Mouse (Mus musculus) brown adipose tissue, adult 24 weeks (tissue): Measurements from ENCODE around the gene Shisa5. TPM values are rescaled to one million over a fixed set of nuclear protein-coding genes. Genes with fewer than 3 reads are reported as not detected.
A peak's percentile ranks its signal among the peaks of the same experiment; 100 is the strongest.

Experiments used
- H3K27ac ChIP-seq: fragments of 200-500 bp; replicated peaks from 2 replicates; pipeline ENCODE4 v1.5.1; 2012; ENCODE audit warnings: low read depth, mild to moderate bottlenecking, low read length
- H3K4me1 ChIP-seq: fragments of 200-500 bp; 2 replicates; pipeline ENCODE4 v1.6.1; 2012; ENCODE audit warnings: low read length, mixed read lengths; ENCODE audit not compliant: control insufficient read depth, insufficient read depth, insufficient read length
- H3K4me3 ChIP-seq: fragments of 200-500 bp; 2 replicates; pipeline ENCODE4 v1.5.1; 2012; ENCODE audit warnings: low read depth, mild to moderate bottlenecking, low read length, moderate library complexity; ENCODE audit not compliant: insufficient read depth
- polyA plus RNA-seq: library from polyadenylated mRNA; stranded (reverse); fragments of >200 nt; gene quantifications from 2 replicates; pipeline ENCODE4 v1.2.4, GENCODE M21; 2012; ENCODE audit not compliant: missing spikeins, insufficient read depth, insufficient read length

Shisa5 gene
- polyA plus RNA-seq, 1 experiment = 48.6 TPM

- Histone ChIP-seq H3K4me1 (no peaks in the 10 kb centered on the region; the same call in 1 of the 2 replicates), H3K4me3 (peak overlapping the region; percentile 53), H3K27ac (peak overlapping the region; percentile 48)
These were observed 17.1 kb downstream of the Shisa5 start for GRCm38 (mm10) chr9:109055271-109056030.

- H3K4me3 ChIP-seq = peak overlapping the region; percentile 0; the same call in 1 of the 2 replicates
- no peaks in the 10 kb centered on the region; the same call in 1 of the 2 replicates for H3K4me1 ChIP-seq
- 0 out of 2 replicates have a peak overlapping the region, but pooled peaks have one; percentile 32 for H3K27ac ChIP-seq
These were observed 17.8 kb downstream of the Shisa5 start for GRCm38 (mm10) chr9:109056081-109056690.

- Histone ChIP-seq H3K4me3 (peak overlapping the region; percentile 8; the same call in 1 of the 2 replicates), H3K27ac (peak overlapping the region; percentile 18), H3K4me1 (no peaks in the 10 kb centered on the region; the same call in 1 of the 2 replicates)
These were observed 18.6 kb downstream of the Shisa5 start for GRCm38 (mm10) chr9:109056916-109057315.

GRCm38 (mm10) chr9:109057543-109057942, 19.2 kb downstream of the Shisa5 start:
- Histone ChIP-seq H3K4me1 (no peaks in the 10 kb centered on the region; the same call in 1 of the 2 replicates), H3K4me3 (peak overlapping the region; percentile 50), H3K27ac (peak overlapping the region; percentile 56)

- Histone ChIP-seq H3K27ac (peak overlapping the region; percentile 56), H3K4me3 (peak overlapping the region; percentile 50), H3K4me1 (no peaks in the 10 kb centered on the region; the same call in 1 of the 2 replicates)
These were observed 19.8 kb downstream of the Shisa5 start for GRCm38 (mm10) chr9:109058006-109058765.

- peak within 1 kb of the TSS; percentile 87 for H3K27ac ChIP-seq
These were observed 21.0 kb downstream of the Shisa5 start, which contains the start of gene Trex1 for GRCm38 (mm10) chr9:109059136-109059903. Trex1 (minus strand) TSS chr9:109059734.

GRCm38 (mm10) chr9:109060184-109060897, 22.0 kb downstream of the Shisa5 start:
- Histone ChIP-seq H3K4me3 (no peak overlapping the region), H3K4me1 (no peaks in the 10 kb centered on the region; the same call in 1 of the 2 replicates), H3K27ac (peak overlapping the region; percentile 44; the same call in 1 of the 2 replicates)

More at GRCm38 (mm10) chr9:109059136-109059903, 21.0 kb downstream of the Shisa5 start, which contains the start of gene Trex1:
- peak within 1 kb of the TSS; percentile 56 for H3K4me3 ChIP-seq
- H3K4me1 ChIP-seq = no peaks in the 10 kb centered on the region; the same call in 1 of the 2 replicates

- H3K4me3 ChIP-seq = no peak overlapping the region
- H3K27ac ChIP-seq = no peak overlapping the region
- no peaks in the 10 kb centered on the region for H3K4me1 ChIP-seq
These were observed 22.5 kb downstream of the Shisa5 start for GRCm38 (mm10) chr9:109060898-109061295.

- Histone ChIP-seq H3K27ac (no peak overlapping the region), H3K4me3 (no peak overlapping the region), H3K4me1 (0 out of 2 replicates have a peak, but pooled peaks cover 2% of the 10 kb centered on the region)
These were observed 29.9 kb downstream of the Shisa5 start for GRCm38 (mm10) chr9:109068095-109068735.

GRCm38 (mm10) chr9:109073661-109074573, 35.6 kb downstream of the Shisa5 start, which contains the start of gene Atrip:
Atrip (minus strand) TSS chr9:109074124.
- Histone ChIP-seq H3K4me1 (peaks cover 2% of the 10 kb centered on the region; the same call in 1 of the 2 replicates), H3K27ac (peak within 1 kb of the TSS; percentile 66), H3K4me3 (peak within 1 kb of the TSS; percentile 90)

GRCm38 (mm10) chr9:109080516-109080915, 42.2 kb downstream of the Shisa5 start:
- no peaks in the 10 kb centered on the region for H3K4me1 ChIP-seq
- no peak overlapping the region for H3K4me3 ChIP-seq
- H3K27ac ChIP-seq = no peak overlapping the region

GRCm38 (mm10) chr9:109081749-109082123, 43.4 kb downstream of the Shisa5 start:
- peak overlapping the region; percentile 78 for H3K4me3 ChIP-seq
- H3K4me1 ChIP-seq = no peaks in the 10 kb centered on the region
- peak overlapping the region; percentile 10; the same call in 1 of the 2 replicates for H3K27ac ChIP-seq
